Mouse (Mus musculus): ENCODE data around the gene Wars. TPM values are rescaled to one million over a fixed set of nuclear protein-coding genes. Genes with fewer than 3 reads are reported as not detected.

Gene Wars
- total and polyA plus RNA-seq, 2 experiments from 2014 or later: 92.4 to 123 TPM

DNA sequence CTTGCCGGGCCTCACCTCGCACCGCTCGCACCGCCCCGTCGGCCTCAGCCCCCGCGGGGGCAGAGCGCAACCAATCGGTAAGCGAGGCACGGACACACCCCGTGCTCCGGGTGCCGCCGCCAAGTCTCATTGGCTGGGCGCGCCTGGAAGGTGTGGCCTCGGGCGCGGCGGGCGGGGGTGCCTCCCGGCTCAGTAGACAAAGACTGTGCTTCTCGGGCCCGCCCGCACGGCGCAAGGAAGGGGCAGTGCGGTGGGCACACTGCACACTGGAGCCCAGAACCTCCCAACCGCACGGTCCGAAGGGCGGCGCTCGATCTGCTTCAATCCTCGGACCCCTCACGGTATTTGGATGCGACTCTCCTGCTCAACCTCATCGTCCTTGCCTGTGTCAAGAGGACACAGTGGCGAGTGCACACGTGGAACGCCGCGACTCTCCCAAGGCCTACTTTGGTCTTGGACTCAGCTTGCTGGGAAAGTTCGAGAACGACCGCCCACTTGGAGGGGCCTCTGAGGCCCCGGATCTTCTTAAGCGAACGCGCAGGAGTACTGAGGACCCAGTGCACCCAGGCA is 58.0 kb downstream of the Wars start, which contains the start of the genes Slc25a29 and Slc25a47:
Gene Slc25a29 (minus strand): TSS at position 44 of the 570 bp plus-strand sequence.
Gene Slc25a47 (plus strand): TSS at position 207 of the 570 bp plus-strand sequence.
- Histone ChIP-seq H3K27me3 (ENCODE audit: insufficient read depth, low read length) (no peaks in the 10 kb centered on the region), H3K4me3 (ENCODE audit: low read length) (peak within 1 kb of the TSS; percentile 60), H3K9me3 (ENCODE audit: low read length) (no peaks in the 10 kb centered on the region), H3K4me1 (ENCODE audit: insufficient read depth, low read length) (peaks cover 44% of the 10 kb centered on the region), H3K9ac (replicated peaks; ENCODE audit: low read length) (peak within 1 kb of the TSS; percentile 73), H3K4me2 (ENCODE audit: low read depth, low read length) (peak within 1 kb of the TSS; percentile 84), H3K27ac (peak within 1 kb of the TSS; percentile 74), H3K36me3 (ENCODE audit: insufficient read depth, low read length) (peaks cover under 1% of the 10 kb centered on the region; the same call in 1 of the 2 replicates)
- DNase-seq (ENCODE audit: low spot score) (peak; percentile 98), ATAC-seq (peak; percentile 99)
- TF ChIP-seq CTCF (IDR thresholded peaks at IDR 0.05; ENCODE audit: low read depth): peak; percentile 30
- 1% methylated on average over 53 of the region's 53 CpGs for WGBS

DNA sequence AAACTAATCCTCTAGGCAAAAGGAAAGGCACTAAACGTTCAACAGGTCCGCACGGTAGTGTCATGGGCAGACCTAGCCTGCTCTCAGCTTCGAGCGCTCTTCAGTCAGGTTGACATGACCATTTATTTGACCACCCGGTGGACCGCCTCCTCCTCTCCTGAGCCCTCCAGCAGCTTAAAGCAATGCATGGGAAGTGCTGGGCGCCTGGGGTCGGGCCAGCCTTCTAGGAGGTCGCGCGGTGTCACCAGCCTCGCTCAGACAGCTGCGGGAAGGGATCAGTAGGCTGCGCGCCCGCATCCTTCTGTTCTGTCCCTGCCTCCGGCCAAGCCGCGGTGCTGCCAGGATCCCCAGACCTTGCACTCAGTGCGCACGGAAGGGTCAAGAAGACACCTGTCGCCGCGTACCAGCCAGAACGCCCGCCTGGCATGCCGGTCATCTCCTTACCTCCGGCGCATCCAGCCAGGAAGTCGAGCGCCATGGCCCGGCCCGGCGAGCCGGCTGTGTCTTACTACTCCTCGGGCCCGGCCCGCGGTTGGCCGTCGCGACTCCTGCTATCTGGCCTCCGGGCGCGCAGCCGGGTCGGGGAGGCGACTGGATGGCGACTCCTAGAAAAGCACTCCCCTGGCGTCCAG is 58.6 kb downstream of the Wars start:
- peak overlapping the region; percentile 84 for H3K4me2 ChIP-seq (ENCODE audit: low read depth, low read length)
- H3K4me1 ChIP-seq (ENCODE audit: insufficient read depth, low read length): peaks cover 44% of the 10 kb centered on the region
- peak overlapping the region; percentile 73 for H3K9ac ChIP-seq (replicated peaks; ENCODE audit: low read length)
- no peaks in the 10 kb centered on the region for H3K9me3 ChIP-seq (ENCODE audit: low read length)
- no peak for TF ChIP-seq CTCF (IDR thresholded peaks at IDR 0.05; ENCODE audit: low read depth)
- H3K36me3 ChIP-seq (ENCODE audit: insufficient read depth, low read length): no peaks in the 10 kb centered on the region
- H3K27ac ChIP-seq: peak overlapping the region; percentile 74; the same call in 1 of the 2 replicates
- H3K4me3 ChIP-seq (ENCODE audit: low read length): peak overlapping the region; percentile 60
- ATAC-seq (peak; percentile 36), DNase-seq (ENCODE audit: low spot score) (peak; percentile 23)
- WGBS: 2% methylated on average over 51 of the region's 51 CpGs
- no peaks in the 10 kb centered on the region for H3K27me3 ChIP-seq (ENCODE audit: insufficient read depth, low read length)

DNA sequence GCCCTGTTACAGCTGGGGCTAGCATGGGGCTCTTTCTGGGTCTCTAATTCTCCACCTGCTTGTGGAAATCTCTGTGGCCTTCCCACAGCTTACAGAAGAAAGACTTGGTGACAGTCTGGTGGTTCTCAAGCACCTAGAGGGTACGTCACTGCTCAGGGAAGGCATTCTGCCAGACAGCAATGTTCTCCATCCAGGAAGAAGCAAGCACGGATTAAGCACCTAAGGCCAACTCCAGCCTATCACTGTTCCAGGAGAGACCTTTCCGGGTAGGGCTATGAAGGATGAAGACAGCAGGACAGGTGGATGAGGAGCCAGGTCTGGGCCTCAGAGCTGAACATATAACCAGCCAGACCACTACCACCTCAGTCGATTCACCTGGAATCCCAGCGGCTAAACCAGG is 59.2 kb downstream of the Wars start:
- WGBS: 46% methylated on average over 5 of the region's 5 CpGs
- H3K4me3 ChIP-seq (ENCODE audit: low read length): peak overlapping the region; percentile 60
- H3K27me3 ChIP-seq (ENCODE audit: insufficient read depth, low read length): no peaks in the 10 kb centered on the region
- H3K4me1 ChIP-seq (ENCODE audit: insufficient read depth, low read length): peaks cover 44% of the 10 kb centered on the region
- no peaks in the 10 kb centered on the region for H3K36me3 ChIP-seq (ENCODE audit: insufficient read depth, low read length)
- no peak for TF ChIP-seq CTCF (IDR thresholded peaks at IDR 0.05; ENCODE audit: low read depth)
- H3K4me2 ChIP-seq (ENCODE audit: low read depth, low read length): peak overlapping the region; percentile 84
- no peaks in the 10 kb centered on the region for H3K9me3 ChIP-seq (ENCODE audit: low read length)
- peak overlapping the region; percentile 73 for H3K9ac ChIP-seq (replicated peaks; ENCODE audit: low read length)
- peak overlapping the region; percentile 74; the same call in 1 of the 2 replicates for H3K27ac ChIP-seq
- no peak for DNase-seq (ENCODE audit: low spot score)
- ATAC-seq: no peak

DNA sequence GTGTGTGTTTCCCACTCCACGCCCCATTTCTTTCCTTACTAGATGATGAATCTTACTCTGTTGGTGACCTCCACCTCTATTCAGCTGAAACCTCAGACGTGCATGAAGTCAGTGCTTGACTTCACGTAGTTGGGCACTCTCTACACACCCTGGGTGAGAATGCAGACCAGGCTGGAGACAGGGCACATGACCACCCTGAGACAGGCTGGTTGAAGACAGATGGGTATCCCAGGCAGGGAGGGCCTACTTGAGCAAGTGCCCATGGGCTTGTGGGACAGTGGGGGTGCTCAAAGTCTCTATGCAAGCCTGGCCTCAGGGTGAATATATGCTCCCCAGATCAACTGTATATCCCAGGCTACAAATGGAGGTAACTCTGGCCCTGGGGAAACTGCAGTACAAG is 59.6 kb downstream of the Wars start:
- DNase-seq (ENCODE audit: low spot score): no peak
- peak overlapping the region; percentile 84 for H3K4me2 ChIP-seq (ENCODE audit: low read depth, low read length)
- WGBS: 84% methylated on average over 3 of the region's 3 CpGs
- H3K9me3 ChIP-seq (ENCODE audit: low read length): no peaks in the 10 kb centered on the region
- H3K27me3 ChIP-seq (ENCODE audit: insufficient read depth, low read length): no peaks in the 10 kb centered on the region
- no peak for TF ChIP-seq CTCF (IDR thresholded peaks at IDR 0.05; ENCODE audit: low read depth)
- no peak overlapping the region for H3K27ac ChIP-seq
- H3K4me1 ChIP-seq (ENCODE audit: insufficient read depth, low read length): peaks cover 44% of the 10 kb centered on the region
- no peak for ATAC-seq
- H3K4me3 ChIP-seq (ENCODE audit: low read length): peak overlapping the region; percentile 60
- no peaks in the 10 kb centered on the region for H3K36me3 ChIP-seq (ENCODE audit: insufficient read depth, low read length)
- H3K9ac ChIP-seq (replicated peaks; ENCODE audit: low read length): no peak overlapping the region

DNA sequence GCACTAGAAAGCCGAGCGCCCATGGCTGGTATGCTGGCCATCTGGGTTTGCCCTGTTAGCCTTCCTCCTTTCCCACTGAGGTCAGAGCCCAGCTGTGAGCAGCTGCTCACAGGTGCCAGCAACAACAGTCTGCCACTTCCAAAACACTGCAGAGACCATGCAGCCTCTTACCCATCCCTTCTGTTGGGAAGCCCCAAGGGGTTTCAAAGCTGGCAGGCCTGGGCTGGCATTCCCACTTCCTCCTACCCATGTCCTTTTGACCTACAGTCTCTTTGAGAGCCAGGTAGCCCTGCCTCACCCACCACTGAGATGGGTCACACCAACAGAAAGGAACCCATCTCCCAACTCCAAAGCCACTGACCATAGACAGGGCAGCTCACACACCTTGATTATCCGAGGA is 60.6 kb downstream of the Wars start:
- Histone ChIP-seq H3K4me1 (ENCODE audit: insufficient read depth, low read length) (peaks cover 44% of the 10 kb centered on the region), H3K9ac (replicated peaks; ENCODE audit: low read length) (no peak overlapping the region), H3K27ac (no peak overlapping the region), H3K4me2 (ENCODE audit: low read depth, low read length) (no peak overlapping the region), H3K9me3 (ENCODE audit: low read length) (no peaks in the 10 kb centered on the region), H3K4me3 (ENCODE audit: low read length) (no peak overlapping the region), H3K36me3 (ENCODE audit: insufficient read depth, low read length) (no peaks in the 10 kb centered on the region), H3K27me3 (ENCODE audit: insufficient read depth, low read length) (no peaks in the 10 kb centered on the region)
- WGBS: 90% methylated on average over 3 of the region's 3 CpGs
- TF ChIP-seq CTCF (IDR thresholded peaks at IDR 0.05; ENCODE audit: low read depth): no peak
- DNase-seq (ENCODE audit: low spot score) (no peak), ATAC-seq (no peak)

DNA sequence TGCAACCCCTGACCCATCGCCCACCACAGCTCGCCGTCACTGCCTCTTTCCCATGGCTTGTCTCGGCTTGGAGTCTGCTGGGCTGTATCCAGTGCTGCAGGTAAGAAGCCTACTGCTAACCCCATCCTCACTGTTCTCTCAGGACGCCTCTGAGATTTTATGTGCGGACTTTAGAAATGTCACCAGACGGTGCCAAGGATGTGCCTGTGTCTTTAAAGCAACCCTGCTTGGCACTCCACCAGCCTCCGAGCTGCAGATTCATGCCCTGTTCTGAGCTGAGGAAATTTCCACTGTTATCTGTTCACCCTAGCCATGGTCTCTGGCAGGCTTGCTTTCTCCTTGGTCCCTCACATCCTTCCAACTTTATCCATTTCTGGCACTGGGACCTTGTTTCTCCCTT is 61.1 kb downstream of the Wars start:
- no peak for ATAC-seq
- Histone ChIP-seq H3K4me1 (ENCODE audit: insufficient read depth, low read length) (peaks cover 40% of the 10 kb centered on the region), H3K36me3 (ENCODE audit: insufficient read depth, low read length) (no peaks in the 10 kb centered on the region), H3K4me3 (ENCODE audit: low read length) (no peak overlapping the region), H3K9me3 (ENCODE audit: low read length) (no peaks in the 10 kb centered on the region), H3K27ac (no peak overlapping the region), H3K27me3 (ENCODE audit: insufficient read depth, low read length) (no peaks in the 10 kb centered on the region), H3K9ac (replicated peaks; ENCODE audit: low read length) (no peak overlapping the region), H3K4me2 (ENCODE audit: low read depth, low read length) (peak overlapping the region; percentile 8; the same call in 1 of the 2 replicates)
- TF ChIP-seq CTCF (IDR thresholded peaks at IDR 0.05; ENCODE audit: low read depth): no peak
- peak; percentile 31 for DNase-seq (ENCODE audit: low spot score)
- 68% methylated on average over 8 of the region's 8 CpGs for WGBS

Measured in hindbrain, postnatal 0 days (tissue).